In genomic region chr5:30621844-30622176, GRCm38 (mm10) we compare ENCODE assay signal across 7 mouse cellular contexts. TPM values are rescaled to one million over a fixed set of nuclear protein-coding genes. Genes with fewer than 3 reads are reported as not detected.
DNase-seq lines count a peak whose midpoint lies in the region; ATAC-seq lines count a peak whose summit lies in the region.

No protein-coding gene starts in this region.

- H3K27me3 ChIP-seq in kidney, embryonic 16.5 days (ENCODE audit: insufficient read depth, low read length): peaks cover 11% of the 10 kb centered on the region
- H3K27me3 ChIP-seq in forebrain, embryonic 11.5 days (ENCODE audit: control insufficient read depth, insufficient read depth, low read length): peaks cover 22% of the 10 kb centered on the region
- H3K27me3 ChIP-seq in hindbrain, embryonic 14.5 days (ENCODE audit: control insufficient read depth, insufficient read depth, low read length): peaks cover 35% of the 10 kb centered on the region
- H3K27me3 ChIP-seq in midbrain, embryonic 16.5 days (ENCODE audit: control insufficient read depth, insufficient read depth, low read depth, low read length): peaks cover 18% of the 10 kb centered on the region

- H3K4me3 ChIP-seq in kidney, embryonic 16.5 days (ENCODE audit: low read length): peak overlapping the region; percentile 50
- peak overlapping the region; percentile 38 for H3K4me3 ChIP-seq in forebrain, embryonic 11.5 days (ENCODE audit: low read depth, low read length)
- H3K4me3 ChIP-seq in hindbrain, embryonic 14.5 days (replicated peaks; ENCODE audit: low read length): peak overlapping the region; percentile 31
- peak overlapping the region; percentile 37 for H3K4me3 ChIP-seq in midbrain, embryonic 16.5 days (ENCODE audit: low read depth, low read length)

- ATAC-seq in kidney, embryonic 16.5 days (ENCODE audit: low FRiP score, low TSS enrichment): no peak; the same call in 1 of the 2 replicates
- ATAC-seq in forebrain, embryonic 11.5 days (replicated peaks; ENCODE audit: low FRiP score): peak; percentile 10; the same call in 1 of the 2 replicates
- ATAC-seq in hindbrain, embryonic 14.5 days (ENCODE audit: low FRiP score): no peak
- ATAC-seq in midbrain, embryonic 16.5 days: 0 out of 2 replicates have a peak, but pooled peaks have one; percentile 6

- H3K4me2 ChIP-seq in kidney, embryonic 16.5 days (replicated peaks; ENCODE audit: low read depth, low read length): peak overlapping the region; percentile 80
- H3K4me2 ChIP-seq in forebrain, embryonic 11.5 days (ENCODE audit: low read depth, low read length, severe bottlenecking): peak overlapping the region; percentile 79; the same call in 1 of the 2 replicates
- H3K4me2 ChIP-seq in hindbrain, embryonic 14.5 days (replicated peaks): peak overlapping the region; percentile 66
- H3K4me2 ChIP-seq in midbrain, embryonic 16.5 days (ENCODE audit: low read length): peak overlapping the region; percentile 65

- H3K4me1 ChIP-seq in kidney, embryonic 16.5 days (ENCODE audit: insufficient read depth, low read length): peaks cover 17% of the 10 kb centered on the region
- peaks cover 5% of the 10 kb centered on the region for H3K4me1 ChIP-seq in forebrain, embryonic 11.5 days (replicated peaks; ENCODE audit: control insufficient read depth, insufficient read depth, low read length)
- peaks cover 13% of the 10 kb centered on the region for H3K4me1 ChIP-seq in hindbrain, embryonic 14.5 days (replicated peaks; ENCODE audit: control insufficient read depth, insufficient read depth, low read length)
- H3K4me1 ChIP-seq in midbrain, embryonic 16.5 days (ENCODE audit: control insufficient read depth, insufficient read depth, low read length): peaks cover 11% of the 10 kb centered on the region

- H3K9ac ChIP-seq in kidney, embryonic 16.5 days (replicated peaks; ENCODE audit: low read length): peak overlapping the region; percentile 66; the same call in 1 of the 2 replicates
- H3K9ac ChIP-seq in forebrain, embryonic 11.5 days (ENCODE audit: low read length): peak overlapping the region; percentile 24; the same call in 1 of the 2 replicates
- H3K9ac ChIP-seq in hindbrain, embryonic 14.5 days: no peak overlapping the region
- H3K9ac ChIP-seq in midbrain, embryonic 16.5 days (ENCODE audit: low read depth, low read length): peak overlapping the region; percentile 50; the same call in 1 of the 2 replicates

- no peak overlapping the region for H3K27ac ChIP-seq in kidney, embryonic 16.5 days (ENCODE audit: low read length)
- no peak overlapping the region for H3K27ac ChIP-seq in forebrain, embryonic 11.5 days (ENCODE audit: low read depth, low read length)
- no peak overlapping the region for H3K27ac ChIP-seq in hindbrain, embryonic 14.5 days
- no peak overlapping the region for H3K27ac ChIP-seq in midbrain, embryonic 16.5 days (ENCODE audit: low read length)

- no peaks in the 10 kb centered on the region for H3K36me3 ChIP-seq in kidney, embryonic 16.5 days (ENCODE audit: insufficient read depth, low read length)
- H3K36me3 ChIP-seq in forebrain, embryonic 11.5 days (ENCODE audit: control insufficient read depth, insufficient read depth, low read length): no peaks in the 10 kb centered on the region
- H3K36me3 ChIP-seq in hindbrain, embryonic 14.5 days (replicated peaks; ENCODE audit: control insufficient read depth, insufficient read depth): no peaks in the 10 kb centered on the region
- H3K36me3 ChIP-seq in midbrain, embryonic 16.5 days (ENCODE audit: control insufficient read depth, insufficient read depth, low read length): no peaks in the 10 kb centered on the region

- 52% methylated on average over 22 of the region's 22 CpGs for WGBS in kidney, embryonic 16.5 days
- 49% methylated on average over 22 of the region's 22 CpGs for WGBS in forebrain, embryonic 11.5 days
- WGBS in hindbrain, embryonic 14.5 days: 55% methylated on average over 22 of the region's 22 CpGs
- WGBS in midbrain, embryonic 16.5 days: 49% methylated on average over 22 of the region's 22 CpGs

- no peaks in the 10 kb centered on the region for H3K9me3 ChIP-seq in kidney, embryonic 16.5 days (ENCODE audit: low read length)
- no peaks in the 10 kb centered on the region for H3K9me3 ChIP-seq in forebrain, embryonic 11.5 days (ENCODE audit: control insufficient read depth, low read length)
- H3K9me3 ChIP-seq in hindbrain, embryonic 14.5 days (ENCODE audit: control insufficient read depth, low read length): no peaks in the 10 kb centered on the region
- H3K9me3 ChIP-seq in midbrain, embryonic 16.5 days (replicated peaks; ENCODE audit: control insufficient read depth, low read length, poor library complexity, severe bottlenecking): no peaks in the 10 kb centered on the region

- DNase-seq in kidney, adult 8-10 months: no peak
- peak; percentile 55 for DNase-seq in forebrain, embryonic 11.5 days (ENCODE audit: low spot score)
- DNase-seq in hindbrain, embryonic 14.5 days (ENCODE audit: low spot score): no peak
- no peak for DNase-seq in right cerebral cortex, postnatal 14 days
- no peak for DNase-seq in left cerebral cortex, adult 9 months (ENCODE audit: low spot score in 2 of 2)

RNA-seq across cellular contexts. Expression of gene Slc35f6, which starts 25.9 kb away (rescaled TPM):
- polyA plus RNA-seq in kidney, embryonic 16.5 days (2015; fragmentation: Nextera tagmentation; extraction: Ambion mirVana): 31.0 and 33.9 TPM in 2 replicates
- polyA plus RNA-seq in forebrain, embryonic 11.5 days (2014; fragmentation: Nextera tagmentation; extraction: Ambion mirVana): 24.1 and 28.3 TPM in 2 replicates
- polyA plus RNA-seq in hindbrain, embryonic 14.5 days (2014; fragmentation: Nextera tagmentation; extraction: Ambion mirVana): 33.3 and 41.0 TPM in 2 replicates
- 32.3 and 33.0 TPM in 2 replicates for polyA plus RNA-seq in midbrain, embryonic 16.5 days (2015; fragmentation: Nextera tagmentation; extraction: Ambion mirVana)

RNA-seq across cellular contexts. Expression of gene Kcnk3, which starts 33.8 kb away (rescaled TPM):
- 2.0 and 5.5 TPM in 2 replicates for polyA plus RNA-seq in kidney, embryonic 16.5 days (2015; fragmentation: Nextera tagmentation; extraction: Ambion mirVana)
- 0.20 and 0.24 TPM in 2 replicates for polyA plus RNA-seq in forebrain, embryonic 11.5 days (2014; fragmentation: Nextera tagmentation; extraction: Ambion mirVana)
- 11.7 and 13.6 TPM in 2 replicates for polyA plus RNA-seq in hindbrain, embryonic 14.5 days (2014; fragmentation: Nextera tagmentation; extraction: Ambion mirVana)
- 6.1 and 6.6 TPM in 2 replicates for polyA plus RNA-seq in midbrain, embryonic 16.5 days (2015; fragmentation: Nextera tagmentation; extraction: Ambion mirVana)

RNA-seq across cellular contexts. Expression of gene Cenpa, which starts 44.8 kb away (rescaled TPM):
- 266 and 282 TPM in 2 replicates for polyA plus RNA-seq in kidney, embryonic 16.5 days (2015; fragmentation: Nextera tagmentation; extraction: Ambion mirVana)
- 439 and 447 TPM in 2 replicates for polyA plus RNA-seq in forebrain, embryonic 11.5 days (2014; fragmentation: Nextera tagmentation; extraction: Ambion mirVana)
- polyA plus RNA-seq in hindbrain, embryonic 14.5 days (2014; fragmentation: Nextera tagmentation; extraction: Ambion mirVana): 41.0 and 45.0 TPM in 2 replicates
- polyA plus RNA-seq in midbrain, embryonic 16.5 days (2015; fragmentation: Nextera tagmentation; extraction: Ambion mirVana): 22.6 and 30.5 TPM in 2 replicates

Comparison
In these comparisons a context has a peak if more than half of its experiments do, and no peak if none do; other contexts are left out.
1. ATAC-seq: peak in forebrain, embryonic 11.5 days (single experiment) and midbrain, embryonic 16.5 days (single experiment); none in kidney, embryonic 16.5 days (single experiment) and hindbrain, embryonic 14.5 days (single experiment).
2. Peak in every context shown above with its lines, with median percentiles within 50 percentile points of each other: H3K4me2 ChIP-seq and H3K4me3 ChIP-seq.